Mouse (Mus musculus) hindbrain, embryonic 12.5 days (tissue): ENCODE results near the gene Olfr399. TPM values are rescaled to one million over a fixed set of nuclear protein-coding genes. Genes with fewer than 3 reads are reported as not detected.

Experiments
- ATAC-seq: fragments of 200-750 bp; cut with Nextera tagmentation; 2 replicates; pipeline ENCODE4 v1.8.0; 2017; ENCODE audit warnings: moderate TSS enrichment; ENCODE audit not compliant: low FRiP score
- H3K27ac ChIP-seq: fragments of 300-500 bp; sonication (generic); 2 replicates; pipeline ENCODE4 v1.5.1; 2016; ENCODE audit warnings: mild to moderate bottlenecking
- H3K27me3 ChIP-seq: fragments of 300-500 bp; sonication (generic); 2 replicates; pipeline ENCODE4 v1.6.1; 2016; ENCODE audit warnings: mild to moderate bottlenecking
- H3K36me3 ChIP-seq: fragments of 300-500 bp; sonication (generic); 2 replicates; pipeline ENCODE4 v1.6.1; 2016; ENCODE audit warnings: mild to moderate bottlenecking
- H3K4me1 ChIP-seq: fragments of 300-500 bp; sonication (generic); 2 replicates; pipeline ENCODE4 v1.6.1; 2016
- H3K4me2 ChIP-seq: fragments of 300-500 bp; sonication (generic); replicated peaks from 2 replicates; pipeline ENCODE4 v1.6.1; 2016; ENCODE audit warnings: mild to moderate bottlenecking
- H3K4me3 ChIP-seq: fragments of 300-500 bp; sonication (generic); 2 replicates; pipeline ENCODE4 v1.5.1; 2016; ENCODE audit warnings: mild to moderate bottlenecking
- H3K9ac ChIP-seq: fragments of 300-500 bp; sonication (generic); 2 replicates; pipeline ENCODE4 v1.6.1; 2016; ENCODE audit warnings: mild to moderate bottlenecking, moderate library complexity
- H3K9me3 ChIP-seq: fragments of 300-500 bp; sonication (generic); replicated peaks from 2 replicates; pipeline ENCODE4 v1.6.1; 2016; ENCODE audit warnings: mild to moderate bottlenecking
- WGBS: fragments of 180-500 bp; shearing (Covaris S2); methylation state at CpG from one replicate; pipeline ENCODE4 v1.1.7; 2016; 5-methylcytosine and 5-hydroxymethylcytosine counted together
- polyA plus RNA-seq: library from polyadenylated mRNA; unstranded; fragments of >200 nt; fragmentation: Nextera tagmentation; extraction: Ambion mirVana; gene quantifications from 2 replicates; pipeline ENCODE4 v1.2.1, GENCODE M21; 2016

Olfr399 gene
- not detected in 2 replicates for polyA plus RNA-seq

- H3K4me2 ChIP-seq: no peak within 1 kb of the TSS
- 82% methylated on average over 2 of the region's 2 CpGs for WGBS
- no peaks in the 10 kb centered on the region for H3K36me3 ChIP-seq
- ATAC-seq: no peak
- H3K4me1 ChIP-seq: no peaks in the 10 kb centered on the region
- no peak within 1 kb of the TSS for H3K27ac ChIP-seq
- H3K27me3 ChIP-seq: no peaks in the 10 kb centered on the region
- H3K9ac ChIP-seq: no peak within 1 kb of the TSS
- H3K9me3 ChIP-seq: peaks cover 35% of the 10 kb centered on the region
- no peak within 1 kb of the TSS for H3K4me3 ChIP-seq
Measured at GRCm38 (mm10) chr11:74056451-74056850, at the start of gene Olfr399, which contains the start of gene Olfr139. Olfr399 (minus strand) TSS chr11:74056615. Olfr139 (minus strand) TSS chr11:74056551.

- ATAC-seq: no peak
- Histone ChIP-seq H3K27ac (no peak overlapping the region), H3K36me3 (no peaks in the 10 kb centered on the region), H3K9ac (no peak overlapping the region), H3K4me2 (no peak overlapping the region), H3K9me3 (peaks cover 13% of the 10 kb centered on the region), H3K4me1 (no peaks in the 10 kb centered on the region), H3K4me3 (no peak overlapping the region), H3K27me3 (no peaks in the 10 kb centered on the region)
- WGBS: 40% methylated on average over 5 of the region's 5 CpGs
Measured at GRCm38 (mm10) chr11:74105066-74105465, 48.7 kb upstream of the Olfr399 start.

- 48% methylated on average over 2 of the region's 2 CpGs for WGBS
- Histone ChIP-seq H3K4me2 (no peak overlapping the region), H3K36me3 (no peaks in the 10 kb centered on the region), H3K27me3 (no peaks in the 10 kb centered on the region), H3K9ac (no peak overlapping the region), H3K27ac (no peak overlapping the region), H3K9me3 (peaks cover 12% of the 10 kb centered on the region), H3K4me3 (no peak overlapping the region), H3K4me1 (no peaks in the 10 kb centered on the region)
- no peak for ATAC-seq
Measured at GRCm38 (mm10) chr11:74101507-74101906, 45.1 kb upstream of the Olfr399 start.

- peaks cover 15% of the 10 kb centered on the region for H3K9me3 ChIP-seq
- no peaks in the 10 kb centered on the region for H3K27me3 ChIP-seq
- H3K4me2 ChIP-seq: no peak overlapping the region
- no peak overlapping the region for H3K27ac ChIP-seq
- WGBS: 87% methylated on average over 2 of the region's 2 CpGs
- no peak overlapping the region for H3K4me3 ChIP-seq
- no peak for ATAC-seq
- no peaks in the 10 kb centered on the region for H3K4me1 ChIP-seq
- no peaks in the 10 kb centered on the region for H3K36me3 ChIP-seq
- H3K9ac ChIP-seq: no peak overlapping the region
Measured at GRCm38 (mm10) chr11:74100724-74101123, 44.3 kb upstream of the Olfr399 start.

GRCm38 (mm10) chr11:74069655-74070054, 13.2 kb upstream of the Olfr399 start, which contains the start of gene Zfp616:
Zfp616 (plus strand) TSS chr11:74069955.
- Histone ChIP-seq H3K4me2 (no peak within 1 kb of the TSS), H3K4me1 (no peaks in the 10 kb centered on the region), H3K9me3 (peaks cover 12% of the 10 kb centered on the region; the same call in 1 of the 2 replicates), H3K27ac (no peak within 1 kb of the TSS), H3K4me3 (no peak within 1 kb of the TSS), H3K9ac (no peak within 1 kb of the TSS), H3K36me3 (no peaks in the 10 kb centered on the region), H3K27me3 (no peaks in the 10 kb centered on the region)
- WGBS: 93% methylated on average over 1 of the region's 1 CpGs
- no peak for ATAC-seq

- Histone ChIP-seq H3K9ac (no peak overlapping the region), H3K9me3 (peaks cover 29% of the 10 kb centered on the region), H3K27ac (no peak overlapping the region), H3K4me1 (no peaks in the 10 kb centered on the region), H3K27me3 (no peaks in the 10 kb centered on the region), H3K4me2 (no peak overlapping the region), H3K4me3 (no peak overlapping the region), H3K36me3 (no peaks in the 10 kb centered on the region)
- 74% methylated on average over 3 of the region's 3 CpGs for WGBS
- ATAC-seq: no peak
Measured at GRCm38 (mm10) chr11:74051347-74051746, 5.1 kb downstream of the Olfr399 start.

Other genes starting within 250 kb of the Olfr399 start
- gene Olfr392, start 239.6 kb downstream of the Olfr399 start, polyA plus RNA-seq: not detected in 2 replicates
- not detected in 2 replicates for gene Olfr393, start 205.2 kb downstream of the Olfr399 start, polyA plus RNA-seq
- not detected in 2 replicates for gene Olfr394, start 165.8 kb downstream of the Olfr399 start, polyA plus RNA-seq
- gene Olfr395, start 147.3 kb downstream of the Olfr399 start, polyA plus RNA-seq: not detected in 2 replicates
- not detected in 2 replicates for gene Olfr23, start 119.9 kb downstream of the Olfr399 start, polyA plus RNA-seq
- gene Olfr397, start 95.8 kb downstream of the Olfr399 start, polyA plus RNA-seq: not detected in 2 replicates
- gene Olfr398, start 66.2 kb downstream of the Olfr399 start, polyA plus RNA-seq: not detected in 2 replicates
- gene Olfr139, start 64 bp downstream of the Olfr399 start, polyA plus RNA-seq: not detected in 2 replicates
- gene Zfp616, start 13.3 kb upstream of the Olfr399 start, polyA plus RNA-seq: not detected in 2 replicates
- not detected in 2 replicates for gene Olfr401, start 57.1 kb upstream of the Olfr399 start, polyA plus RNA-seq
- not detected in 2 replicates for gene Olfr402, start 96.9 kb upstream of the Olfr399 start, polyA plus RNA-seq
- gene Olfr403, start 129.6 kb upstream of the Olfr399 start, polyA plus RNA-seq: not detected in 2 replicates
- not detected in 2 replicates for gene Olfr43, start 154.8 kb upstream of the Olfr399 start, polyA plus RNA-seq
- gene Olfr406, start 203.2 kb upstream of the Olfr399 start, polyA plus RNA-seq: not detected in 2 replicates
- gene Olfr59, start 227.1 kb upstream of the Olfr399 start, polyA plus RNA-seq: not detected in 2 replicates